Mouse (Mus musculus): ENCODE results near the gene Kctd14. TPM values are rescaled to one million over a fixed set of nuclear protein-coding genes. Genes with fewer than 3 reads are reported as not detected.
A peak's percentile ranks its signal among the peaks of the same experiment; 100 is the strongest.

Kctd14 gene
- polyA plus RNA-seq, 1 experiment from 2014 or later = 1.8 TPM

GRCm38 (mm10) chr7:97418717-97419116 lies 32.4 kb upstream of the Kctd14 start:
- no peak overlapping the region for H3K4me2 ChIP-seq (ENCODE audit: low read length)
- H3K36me3 ChIP-seq (ENCODE audit: control insufficient read depth, insufficient read depth, low read length) = no peaks in the 10 kb centered on the region
- H3K27ac ChIP-seq (ENCODE audit: low read depth, low read length) = no peak overlapping the region
- 53% methylated on average over 5 of the region's 5 CpGs for WGBS
- no peak overlapping the region for H3K4me3 ChIP-seq (ENCODE audit: low read length)
- no peak for ATAC-seq
- H3K4me1 ChIP-seq (ENCODE audit: control insufficient read depth, insufficient read depth, low read depth, low read length) = peaks cover 8% of the 10 kb centered on the region; the same call in 1 of the 2 replicates
- no peaks in the 10 kb centered on the region for H3K27me3 ChIP-seq (replicated peaks; ENCODE audit: control insufficient read depth, insufficient read depth, low read length)
- no peaks in the 10 kb centered on the region for H3K9me3 ChIP-seq (ENCODE audit: control insufficient read depth, low read length)
- H3K9ac ChIP-seq (ENCODE audit: low read depth, low read length) = no peak overlapping the region

GRCm38 (mm10) chr7:97419163-97419562 lies 32.0 kb upstream of the Kctd14 start:
- 86% methylated on average over 5 of the region's 5 CpGs for WGBS
- no peaks in the 10 kb centered on the region for H3K36me3 ChIP-seq (ENCODE audit: control insufficient read depth, insufficient read depth, low read length)
- no peaks in the 10 kb centered on the region for H3K27me3 ChIP-seq (replicated peaks; ENCODE audit: control insufficient read depth, insufficient read depth, low read length)
- no peak overlapping the region for H3K9ac ChIP-seq (ENCODE audit: low read depth, low read length)
- no peak for ATAC-seq
- no peak overlapping the region for H3K27ac ChIP-seq (ENCODE audit: low read depth, low read length)
- no peaks in the 10 kb centered on the region for H3K9me3 ChIP-seq (ENCODE audit: control insufficient read depth, low read length)
- no peak overlapping the region for H3K4me3 ChIP-seq (ENCODE audit: low read length)
- H3K4me1 ChIP-seq (ENCODE audit: control insufficient read depth, insufficient read depth, low read depth, low read length) = peaks cover 8% of the 10 kb centered on the region; the same call in 1 of the 2 replicates
- no peak overlapping the region for H3K4me2 ChIP-seq (ENCODE audit: low read length)

GRCm38 (mm10) chr7:97420406-97420805 lies 30.7 kb upstream of the Kctd14 start:
- Histone ChIP-seq H3K27ac (ENCODE audit: low read depth, low read length) (no peak overlapping the region), H3K4me3 (ENCODE audit: low read length) (no peak overlapping the region), H3K27me3 (replicated peaks; ENCODE audit: control insufficient read depth, insufficient read depth, low read length) (no peaks in the 10 kb centered on the region), H3K36me3 (ENCODE audit: control insufficient read depth, insufficient read depth, low read length) (no peaks in the 10 kb centered on the region), H3K4me2 (ENCODE audit: low read length) (no peak overlapping the region), H3K9me3 (ENCODE audit: control insufficient read depth, low read length) (no peaks in the 10 kb centered on the region), H3K9ac (ENCODE audit: low read depth, low read length) (no peak overlapping the region; the same call in 1 of the 2 replicates), H3K4me1 (ENCODE audit: control insufficient read depth, insufficient read depth, low read depth, low read length) (peaks cover 12% of the 10 kb centered on the region)
- no peak for ATAC-seq
- 68% methylated on average over 1 of the region's 1 CpGs for WGBS

GRCm38 (mm10) chr7:97420958-97421651 lies 30.0 kb upstream of the Kctd14 start:
- H3K4me2 ChIP-seq (ENCODE audit: low read length) = no peak overlapping the region
- H3K27me3 ChIP-seq (replicated peaks; ENCODE audit: control insufficient read depth, insufficient read depth, low read length) = no peaks in the 10 kb centered on the region
- H3K9ac ChIP-seq (ENCODE audit: low read depth, low read length) = no peak overlapping the region; the same call in 1 of the 2 replicates
- no peak overlapping the region for H3K27ac ChIP-seq (ENCODE audit: low read depth, low read length)
- no peaks in the 10 kb centered on the region for H3K36me3 ChIP-seq (ENCODE audit: control insufficient read depth, insufficient read depth, low read length)
- H3K4me3 ChIP-seq (ENCODE audit: low read length) = no peak overlapping the region
- ATAC-seq = peak; percentile 49; the same call in 1 of the 2 replicates
- peaks cover 12% of the 10 kb centered on the region for H3K4me1 ChIP-seq (ENCODE audit: control insufficient read depth, insufficient read depth, low read depth, low read length)
- no peaks in the 10 kb centered on the region for H3K9me3 ChIP-seq (ENCODE audit: control insufficient read depth, low read length)
- WGBS = 62% methylated on average over 8 of the region's 8 CpGs

GRCm38 (mm10) chr7:97423754-97424153 lies 27.4 kb upstream of the Kctd14 start:
- Histone ChIP-seq H3K27me3 (replicated peaks; ENCODE audit: control insufficient read depth, insufficient read depth, low read length) (no peaks in the 10 kb centered on the region), H3K9me3 (ENCODE audit: control insufficient read depth, low read length) (no peaks in the 10 kb centered on the region), H3K9ac (ENCODE audit: low read depth, low read length) (no peak overlapping the region), H3K4me3 (ENCODE audit: low read length) (no peak overlapping the region), H3K36me3 (ENCODE audit: control insufficient read depth, insufficient read depth, low read length) (no peaks in the 10 kb centered on the region), H3K27ac (ENCODE audit: low read depth, low read length) (no peak overlapping the region), H3K4me2 (ENCODE audit: low read length) (no peak overlapping the region), H3K4me1 (ENCODE audit: control insufficient read depth, insufficient read depth, low read depth, low read length) (peaks cover 12% of the 10 kb centered on the region)
- no peak for ATAC-seq
- 67% methylated on average over 5 of the region's 5 CpGs for WGBS

GRCm38 (mm10) chr7:97424621-97425245 lies 26.4 kb upstream of the Kctd14 start:
- 8% methylated on average over 12 of the region's 12 CpGs for WGBS
- ATAC-seq = peak; percentile 88
- Histone ChIP-seq H3K36me3 (ENCODE audit: control insufficient read depth, insufficient read depth, low read length) (no peaks in the 10 kb centered on the region), H3K9me3 (ENCODE audit: control insufficient read depth, low read length) (no peaks in the 10 kb centered on the region), H3K4me1 (ENCODE audit: control insufficient read depth, insufficient read depth, low read depth, low read length) (peaks cover 14% of the 10 kb centered on the region), H3K4me3 (ENCODE audit: low read length) (no peak overlapping the region), H3K4me2 (ENCODE audit: low read length) (peak overlapping the region; percentile 21; the same call in 1 of the 2 replicates), H3K27ac (ENCODE audit: low read depth, low read length) (0 out of 2 replicates have a peak overlapping the region, but pooled peaks have one; percentile 23), H3K9ac (ENCODE audit: low read depth, low read length) (peak overlapping the region; percentile 43), H3K27me3 (replicated peaks; ENCODE audit: control insufficient read depth, insufficient read depth, low read length) (no peaks in the 10 kb centered on the region)

- H3K9ac ChIP-seq (ENCODE audit: low read depth, low read length) = no peak overlapping the region
- no peak overlapping the region for H3K4me2 ChIP-seq (ENCODE audit: low read length)
- H3K4me1 ChIP-seq (ENCODE audit: control insufficient read depth, insufficient read depth, low read depth, low read length) = peaks cover 10% of the 10 kb centered on the region
- no peak overlapping the region for H3K27ac ChIP-seq (ENCODE audit: low read depth, low read length)
- 60% methylated on average over 6 of the region's 6 CpGs for WGBS
- no peaks in the 10 kb centered on the region for H3K36me3 ChIP-seq (ENCODE audit: control insufficient read depth, insufficient read depth, low read length)
- no peaks in the 10 kb centered on the region for H3K27me3 ChIP-seq (replicated peaks; ENCODE audit: control insufficient read depth, insufficient read depth, low read length)
- no peak overlapping the region for H3K4me3 ChIP-seq (ENCODE audit: low read length)
- no peaks in the 10 kb centered on the region for H3K9me3 ChIP-seq (ENCODE audit: control insufficient read depth, low read length)
- no peak for ATAC-seq
These were observed 24.6 kb upstream of the Kctd14 start for GRCm38 (mm10) chr7:97426566-97426965.

GRCm38 (mm10) chr7:97427296-97427695 lies 23.8 kb upstream of the Kctd14 start:
- H3K4me2 ChIP-seq (ENCODE audit: low read length) = no peak overlapping the region
- H3K9ac ChIP-seq (ENCODE audit: low read depth, low read length) = no peak overlapping the region
- no peaks in the 10 kb centered on the region for H3K36me3 ChIP-seq (ENCODE audit: control insufficient read depth, insufficient read depth, low read length)
- peaks cover 10% of the 10 kb centered on the region for H3K4me1 ChIP-seq (ENCODE audit: control insufficient read depth, insufficient read depth, low read depth, low read length)
- H3K9me3 ChIP-seq (ENCODE audit: control insufficient read depth, low read length) = no peaks in the 10 kb centered on the region
- no peak overlapping the region for H3K4me3 ChIP-seq (ENCODE audit: low read length)
- WGBS = 80% methylated on average over 6 of the region's 6 CpGs
- H3K27ac ChIP-seq (ENCODE audit: low read depth, low read length) = no peak overlapping the region
- no peaks in the 10 kb centered on the region for H3K27me3 ChIP-seq (replicated peaks; ENCODE audit: control insufficient read depth, insufficient read depth, low read length)
- ATAC-seq = no peak

GRCm38 (mm10) chr7:97427778-97428420 lies 23.2 kb upstream of the Kctd14 start:
- ATAC-seq = 0 out of 2 replicates have a peak, but pooled peaks have one; percentile 37

More at GRCm38 (mm10) chr7:97427778-97428420, 23.2 kb upstream of the Kctd14 start:
- no peak overlapping the region; the same call in 1 of the 2 replicates for H3K27ac ChIP-seq (ENCODE audit: low read depth, low read length)
- 52% methylated on average over 5 of the region's 5 CpGs for WGBS
- H3K4me2 ChIP-seq (ENCODE audit: low read length) = no peak overlapping the region
- peaks cover 10% of the 10 kb centered on the region for H3K4me1 ChIP-seq (ENCODE audit: control insufficient read depth, insufficient read depth, low read depth, low read length)
- H3K9me3 ChIP-seq (ENCODE audit: control insufficient read depth, low read length) = no peaks in the 10 kb centered on the region
- H3K4me3 ChIP-seq (ENCODE audit: low read length) = no peak overlapping the region
- H3K36me3 ChIP-seq (ENCODE audit: control insufficient read depth, insufficient read depth, low read length) = no peaks in the 10 kb centered on the region
- no peak overlapping the region for H3K9ac ChIP-seq (ENCODE audit: low read depth, low read length)
- no peaks in the 10 kb centered on the region for H3K27me3 ChIP-seq (replicated peaks; ENCODE audit: control insufficient read depth, insufficient read depth, low read length)
